Mouse (Mus musculus): ENCODE data around the gene Smim9.

- TF ChIP-seq CTCF (IDR thresholded peaks at IDR 0.05; ENCODE audit: extremely low read depth, insufficient read length, insufficient replicate concordance, low read depth, low read length), result no peak
- no peak for TF ChIP-seq POLR2A (IDR thresholded peaks at IDR 0.05; ENCODE audit: low read depth, low read length)
Measured at GRCm38 (mm10) chrX:75125606-75126005, 38.0 kb downstream of the Smim9 start.
